Mouse (Mus musculus): ENCODE measurements at regions not wholly inside any gene's neighbourhood (a gene's known extent, or its start where the extent isn't known, plus 50 kb on each side); places are given as distances from the start of the nearest gene placed in this dataset.

- TF ChIP-seq GATA1 (IDR thresholded peaks at IDR 0.05; ENCODE audit: low read length) = no peak
Observed at GRCm38 (mm10) chr2:48315306-48315705, 498.6 kb upstream of the Acvr2a start.

GRCm38 (mm10) chr2:48316180-48316889 lies 497.6 kb upstream of the Acvr2a start:
- no peak for TF ChIP-seq GATA1 (IDR thresholded peaks at IDR 0.05; ENCODE audit: low read length)

DNA sequence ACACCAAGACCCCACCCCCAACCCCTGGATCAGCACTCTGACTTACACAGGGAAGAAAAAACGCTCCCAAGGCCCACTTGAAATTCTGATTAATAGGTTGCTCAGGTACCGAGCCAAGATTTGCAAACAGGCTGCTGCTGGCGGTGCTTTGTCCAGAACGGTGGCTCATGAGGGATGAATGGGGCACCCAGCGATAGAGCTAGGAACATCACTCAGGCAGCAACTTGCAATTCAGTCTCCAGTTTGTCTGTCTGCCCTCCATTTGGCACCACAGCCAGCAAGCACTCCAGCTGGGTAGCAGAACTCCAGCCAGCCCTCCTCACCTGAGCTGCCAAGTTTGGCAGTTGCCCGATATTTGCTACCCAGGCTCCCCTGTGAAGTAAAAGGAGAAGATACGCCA lies 496.1 kb upstream of the Acvr2a start:
- no peak for TF ChIP-seq GATA1 (IDR thresholded peaks at IDR 0.05; ENCODE audit: low read length)

DNA sequence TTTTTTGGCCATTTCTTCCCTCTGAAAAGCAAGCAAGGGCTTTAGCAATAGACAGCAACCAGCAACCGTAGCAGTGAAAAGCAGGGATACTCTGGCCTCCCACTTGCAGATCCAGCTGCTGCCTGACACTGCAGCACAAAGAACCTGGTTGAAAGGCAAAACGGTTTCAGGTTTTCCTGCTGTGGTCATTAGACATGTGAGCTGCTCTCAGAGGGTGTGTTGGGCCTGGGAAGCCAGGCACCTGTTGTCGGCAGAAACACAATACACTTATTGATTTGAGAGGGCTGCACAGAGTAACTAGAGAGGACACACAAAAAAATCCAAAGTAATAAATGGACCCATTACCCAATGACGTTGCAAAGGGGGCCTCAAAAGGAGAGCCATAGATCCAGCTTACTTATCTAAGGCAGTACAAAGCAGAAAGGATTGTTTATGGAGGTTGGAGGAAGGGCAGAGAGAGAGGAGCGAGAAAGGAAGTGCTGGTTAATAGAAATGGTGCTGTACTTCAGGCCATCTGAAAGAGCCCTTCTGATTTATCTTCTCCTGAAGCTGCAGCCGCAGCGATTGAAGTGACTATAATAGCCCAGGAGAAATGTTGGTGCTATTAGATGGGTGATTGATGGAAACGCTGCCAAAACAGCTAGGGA lies 495.4 kb upstream of the Acvr2a start:
- TF ChIP-seq GATA1 (IDR thresholded peaks at IDR 0.05; ENCODE audit: low read length) = no peak

DNA sequence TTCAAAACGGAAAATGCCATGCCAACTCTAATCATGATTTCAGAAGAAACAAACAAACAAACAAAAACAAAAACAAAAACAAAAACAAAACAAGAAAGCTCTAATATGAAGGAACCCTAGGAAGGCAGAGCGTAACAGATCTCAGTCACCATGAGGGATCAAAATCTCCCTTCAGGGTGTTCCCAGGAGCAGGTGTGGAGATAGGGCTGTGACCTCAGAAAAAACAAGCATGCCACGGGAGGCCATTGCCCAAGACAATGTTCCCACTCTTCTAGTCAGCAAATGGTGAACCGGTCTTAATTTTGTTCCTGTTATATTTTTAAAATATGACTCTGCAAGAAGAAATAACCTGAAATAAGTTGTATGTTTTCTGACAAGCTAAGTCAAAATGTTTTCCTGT lies 492.4 kb upstream of the Acvr2a start:
- no peak for TF ChIP-seq GATA1 (IDR thresholded peaks at IDR 0.05; ENCODE audit: low read length)

DNA sequence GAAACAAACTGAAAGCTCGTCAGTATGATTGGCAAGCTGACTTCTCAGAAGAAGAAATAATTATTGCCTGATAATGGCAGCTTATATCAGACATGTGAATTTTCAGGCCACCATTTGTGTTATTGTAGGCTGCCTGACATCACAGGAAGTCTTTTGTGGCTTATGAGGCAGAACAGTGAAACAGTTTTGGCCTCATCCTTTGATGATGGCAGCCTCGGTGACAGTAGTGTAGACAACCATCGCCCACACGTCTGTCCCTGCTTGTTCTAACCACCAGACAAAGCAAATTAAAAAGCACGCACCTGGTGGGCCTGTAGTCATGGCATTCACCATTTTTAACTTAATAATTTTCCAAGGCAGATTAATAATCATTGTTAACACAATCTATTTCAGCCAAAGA lies 491.6 kb upstream of the Acvr2a start:
- no peak for TF ChIP-seq GATA1 (IDR thresholded peaks at IDR 0.05; ENCODE audit: low read length)

GRCm38 (mm10) chr2:48328204-48328603 lies 485.7 kb upstream of the Acvr2a start:
- no peak for TF ChIP-seq GATA1 (IDR thresholded peaks at IDR 0.05; ENCODE audit: low read length)

DNA sequence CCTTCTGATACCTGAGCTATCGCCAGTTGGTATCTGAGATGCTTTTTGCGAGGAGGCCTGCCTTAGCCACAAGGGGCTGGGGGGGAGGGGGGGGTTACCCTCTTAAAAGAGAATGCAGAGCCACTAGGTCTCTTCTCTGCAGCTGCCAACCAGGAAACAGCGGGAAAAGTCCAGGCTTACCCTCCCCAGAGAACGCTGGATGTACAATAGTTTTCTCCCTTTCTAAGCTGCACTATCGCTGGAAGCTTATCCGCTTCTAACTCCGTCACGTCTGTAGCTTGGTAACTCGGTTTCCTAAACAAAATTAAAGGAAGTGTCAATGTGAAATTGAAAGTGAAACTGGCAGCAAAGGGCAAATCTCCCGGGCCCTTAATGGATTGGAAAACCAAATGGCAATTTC lies 481.1 kb upstream of the Acvr2a start:
- no peak for TF ChIP-seq GATA1 (IDR thresholded peaks at IDR 0.05; ENCODE audit: low read length)

GRCm38 (mm10) chr2:48348021-48348420 lies 465.9 kb upstream of the Acvr2a start:
- TF ChIP-seq GATA1 (IDR thresholded peaks at IDR 0.05; ENCODE audit: low read length) = no peak

DNA sequence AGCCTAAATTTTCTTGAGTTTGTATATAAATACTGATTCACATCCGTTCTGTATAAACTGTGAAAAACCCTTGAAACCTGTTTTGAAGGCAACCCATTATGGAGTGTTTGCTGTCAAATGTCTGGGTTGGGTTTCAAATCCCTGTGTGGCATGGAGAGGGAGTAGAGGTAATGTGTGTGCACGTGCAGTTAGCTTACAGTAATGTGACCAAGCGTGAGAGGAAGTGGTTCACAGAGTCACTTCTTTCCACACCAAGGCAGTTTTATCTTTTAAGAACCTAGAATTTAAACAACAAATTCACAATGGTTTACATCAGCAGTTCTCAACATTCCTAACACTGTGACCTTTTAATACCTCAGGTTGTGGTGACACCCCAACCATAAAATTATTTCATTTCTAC lies 464.1 kb upstream of the Acvr2a start:
- no peak for TF ChIP-seq GATA1 (IDR thresholded peaks at IDR 0.05; ENCODE audit: low read length)

DNA sequence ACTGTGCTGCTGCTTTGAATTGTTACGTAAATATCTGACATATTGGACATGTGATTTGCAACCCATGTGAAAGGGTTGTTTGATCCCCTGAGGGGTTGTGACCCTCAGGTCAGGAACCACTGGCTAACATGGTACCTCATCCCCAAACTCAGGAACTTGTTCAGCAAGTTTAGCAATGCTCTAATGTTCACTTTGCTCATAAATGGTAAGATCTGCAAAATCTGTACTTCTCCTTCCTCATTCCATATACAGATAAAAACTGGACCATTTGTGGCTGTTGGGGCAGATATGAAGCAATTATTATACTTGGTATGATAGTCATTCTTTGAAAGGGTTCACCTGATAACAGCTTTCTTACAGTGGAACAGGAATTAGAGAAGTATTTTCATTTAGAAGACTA lies 463.7 kb upstream of the Acvr2a start:
- no peak for TF ChIP-seq GATA1 (IDR thresholded peaks at IDR 0.05; ENCODE audit: low read length)

DNA sequence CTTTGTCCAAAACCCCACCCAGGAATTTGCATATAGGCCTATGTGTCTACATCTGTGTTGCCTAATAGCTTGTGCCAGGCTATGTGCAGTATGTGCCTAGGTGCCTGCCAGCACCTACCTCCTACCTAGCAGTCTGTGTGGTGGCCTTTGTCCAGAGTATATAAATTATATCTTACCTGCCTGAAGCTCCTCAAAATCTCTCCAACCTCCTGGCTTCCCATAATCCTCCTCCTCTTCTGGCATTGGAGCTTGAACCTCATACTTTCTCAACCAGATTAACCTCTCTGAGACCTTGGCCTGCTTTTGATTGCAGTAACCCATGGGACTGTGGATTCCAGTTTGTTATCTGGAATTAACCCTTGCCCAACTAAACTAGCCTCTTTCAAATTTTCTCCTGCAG lies 440.8 kb upstream of the Acvr2a start:
- no peak for TF ChIP-seq GATA1 (IDR thresholded peaks at IDR 0.05; ENCODE audit: low read length)

DNA sequence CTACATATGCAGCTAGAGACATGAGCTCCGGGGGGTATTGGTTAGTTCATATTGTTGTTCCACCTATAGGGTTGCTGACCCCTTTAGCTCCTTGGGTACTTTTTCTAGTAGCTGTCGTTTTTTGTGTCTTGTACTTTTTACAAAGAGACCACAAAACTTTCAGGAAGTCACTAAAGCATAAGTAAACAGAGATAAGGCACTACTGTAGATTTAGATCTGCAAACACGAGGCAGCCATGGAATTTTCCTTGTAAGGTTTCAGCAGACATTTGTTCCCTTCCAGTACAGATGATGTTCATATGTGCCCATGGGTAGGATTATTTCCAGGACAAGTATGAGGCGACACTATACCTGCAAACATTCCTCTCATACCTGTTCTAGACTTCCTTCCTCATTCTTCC lies 439.6 kb upstream of the Acvr2a start:
- TF ChIP-seq GATA1 (IDR thresholded peaks at IDR 0.05; ENCODE audit: low read length) = no peak

GRCm38 (mm10) chr2:48378160-48378559 lies 435.7 kb upstream of the Acvr2a start:
- TF ChIP-seq GATA1 (IDR thresholded peaks at IDR 0.05; ENCODE audit: low read length) = no peak

DNA sequence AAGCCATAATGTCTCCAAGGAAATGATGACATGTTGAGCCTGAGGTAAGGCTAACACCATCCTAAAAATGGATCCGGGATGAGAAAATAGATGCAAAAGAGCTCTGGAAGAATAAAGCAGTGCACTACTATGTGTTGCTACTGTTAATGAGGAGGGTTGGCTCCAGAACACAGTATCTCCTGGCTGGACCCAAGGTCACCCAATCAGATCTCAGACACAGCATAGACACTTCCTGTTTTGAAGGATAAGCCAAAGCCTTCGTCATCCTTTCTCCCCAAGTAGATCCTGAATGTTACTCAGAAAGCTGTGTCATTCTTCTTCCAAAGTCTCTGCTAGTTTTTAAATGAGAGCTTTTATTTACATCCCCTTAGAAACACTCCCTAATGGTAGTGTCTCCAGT lies 435.2 kb upstream of the Acvr2a start:
- TF ChIP-seq GATA1 (IDR thresholded peaks at IDR 0.05; ENCODE audit: low read length) = no peak

- no peak for TF ChIP-seq GATA1 (IDR thresholded peaks at IDR 0.05; ENCODE audit: low read length)
Observed at GRCm38 (mm10) chr2:48380140-48380539, 433.8 kb upstream of the Acvr2a start.

DNA sequence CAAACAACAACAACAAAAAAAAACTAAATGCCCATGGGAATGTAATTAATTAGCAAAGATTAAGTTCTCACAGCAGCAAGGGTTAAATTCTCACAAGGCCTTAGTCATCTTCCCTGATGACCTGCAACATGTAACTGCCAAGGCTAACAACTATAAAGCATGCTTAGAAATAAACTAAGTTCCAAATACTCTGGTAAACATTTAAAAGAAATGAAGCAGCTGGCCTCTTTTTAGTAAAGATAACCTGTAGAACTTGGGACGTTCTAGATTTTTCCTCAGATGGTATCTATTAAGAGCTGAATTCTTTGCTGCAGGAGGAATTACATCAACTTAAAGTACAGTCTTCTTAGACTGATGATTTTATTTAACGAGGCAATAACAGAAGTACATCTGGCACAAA lies 433.1 kb upstream of the Acvr2a start:
- no peak for TF ChIP-seq GATA1 (IDR thresholded peaks at IDR 0.05; ENCODE audit: low read length)
